Mouse (Mus musculus): ENCODE measurements around the gene Ctsk. TPM values are rescaled to one million over a fixed set of nuclear protein-coding genes. Genes with fewer than 3 reads are reported as not detected.

The Ctsk gene
- polyA plus RNA-seq, 1 experiment from 2014 or later, result 9.9 TPM

DNA sequence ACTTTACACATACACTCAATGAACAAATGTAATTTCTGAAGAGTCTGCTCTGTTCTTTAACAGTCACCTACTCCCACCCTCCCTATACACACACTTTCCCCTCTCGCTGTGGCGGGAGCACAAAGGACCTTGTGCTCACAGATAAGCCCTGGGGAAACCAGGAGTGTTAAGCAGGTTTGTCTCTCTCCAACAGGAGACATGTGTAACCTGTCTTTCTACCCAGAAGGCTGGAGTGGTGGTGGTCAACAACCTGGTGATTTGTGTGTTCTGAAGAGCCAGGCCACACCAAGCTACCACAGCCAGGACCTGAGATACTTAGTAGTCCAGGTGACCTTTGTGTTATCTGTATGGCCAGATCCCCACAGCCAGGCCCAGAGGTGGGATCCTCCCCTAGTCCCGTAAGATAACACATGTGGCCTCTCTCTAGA lies 17.6 kb downstream of the Ctsk start:
- peak overlapping the region; percentile 78 for H3K27ac ChIP-seq (ENCODE audit: low read depth, low read length)
- 67% methylated on average over 3 of the region's 3 CpGs for WGBS (ENCODE audit: insufficient replicate concordance)
- no peaks in the 10 kb centered on the region for H3K36me3 ChIP-seq (ENCODE audit: control insufficient read depth, insufficient read depth, low read length)
- no peaks in the 10 kb centered on the region for H3K27me3 ChIP-seq (ENCODE audit: control insufficient read depth, insufficient read depth, low read length)
- H3K9ac ChIP-seq (ENCODE audit: low read depth, low read length), result peak overlapping the region; percentile 17; the same call in 1 of the 2 replicates
- no peak overlapping the region for H3K4me3 ChIP-seq (ENCODE audit: low read depth, low read length)
- peak; percentile 82 for ATAC-seq (replicated peaks; ENCODE audit: insufficient number of reproducible peaks, low FRiP score, low TSS enrichment)
- H3K4me2 ChIP-seq, result no peak overlapping the region
- H3K4me1 ChIP-seq (ENCODE audit: control insufficient read depth, insufficient read depth, low read length), result no peaks in the 10 kb centered on the region
- no peaks in the 10 kb centered on the region for H3K9me3 ChIP-seq (replicated peaks; ENCODE audit: control insufficient read depth, low read length)

DNA sequence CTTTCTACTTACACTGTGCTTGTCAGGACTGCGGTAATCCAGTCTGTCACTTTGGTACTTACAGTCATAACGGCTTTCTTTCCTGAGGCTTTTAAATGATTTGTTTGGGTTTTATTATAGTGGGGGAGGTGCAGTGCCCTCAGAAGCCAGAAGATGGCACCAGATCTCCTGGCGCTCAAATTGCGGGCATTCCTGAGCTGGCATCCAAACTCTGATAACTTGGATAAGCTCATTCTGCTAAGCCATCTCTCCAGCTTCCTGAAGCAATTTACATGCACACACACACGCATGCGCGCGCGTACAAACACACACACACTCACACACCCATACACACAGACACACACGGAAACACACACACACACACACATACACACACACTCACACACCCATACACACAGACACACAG lies 18.4 kb downstream of the Ctsk start:
- Histone ChIP-seq H3K4me3 (ENCODE audit: low read depth, low read length) (no peak overlapping the region), H3K4me1 (ENCODE audit: control insufficient read depth, insufficient read depth, low read length) (no peaks in the 10 kb centered on the region), H3K9ac (ENCODE audit: low read depth, low read length) (no peak overlapping the region), H3K4me2 (no peak overlapping the region), H3K9me3 (replicated peaks; ENCODE audit: control insufficient read depth, low read length) (no peaks in the 10 kb centered on the region), H3K27ac (ENCODE audit: low read depth, low read length) (peak overlapping the region; percentile 78), H3K27me3 (ENCODE audit: control insufficient read depth, insufficient read depth, low read length) (no peaks in the 10 kb centered on the region), H3K36me3 (ENCODE audit: control insufficient read depth, insufficient read depth, low read length) (no peaks in the 10 kb centered on the region)
- ATAC-seq (replicated peaks; ENCODE audit: insufficient number of reproducible peaks, low FRiP score, low TSS enrichment), result no peak
- 17% methylated on average over 10 of the region's 10 CpGs for WGBS (ENCODE audit: insufficient replicate concordance)

DNA sequence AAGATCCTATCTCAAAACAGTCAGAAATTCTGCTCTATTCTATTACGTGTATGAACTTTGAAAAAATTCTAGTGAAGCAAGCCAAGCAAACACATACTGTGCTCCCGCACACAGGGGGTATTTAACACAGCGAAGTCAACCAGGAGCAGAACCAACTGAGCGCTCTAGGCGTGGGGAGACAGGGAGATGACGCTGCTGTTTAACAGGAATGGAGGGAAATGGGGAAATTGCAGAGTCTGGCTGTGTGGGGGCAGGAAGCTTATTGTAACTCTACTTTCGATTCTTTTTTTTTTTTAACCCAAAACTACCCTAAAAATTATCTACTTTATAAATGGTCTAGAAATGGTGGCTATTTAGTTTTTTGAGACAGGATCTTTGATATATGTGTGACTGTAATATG lies 19.8 kb downstream of the Ctsk start:
- H3K36me3 ChIP-seq (ENCODE audit: control insufficient read depth, insufficient read depth, low read length), result no peaks in the 10 kb centered on the region
- H3K4me2 ChIP-seq, result no peak overlapping the region
- H3K4me1 ChIP-seq (ENCODE audit: control insufficient read depth, insufficient read depth, low read length), result no peaks in the 10 kb centered on the region
- no peaks in the 10 kb centered on the region for H3K27me3 ChIP-seq (ENCODE audit: control insufficient read depth, insufficient read depth, low read length)
- H3K27ac ChIP-seq (ENCODE audit: low read depth, low read length), result peak overlapping the region; percentile 80
- H3K4me3 ChIP-seq (ENCODE audit: low read depth, low read length), result no peak overlapping the region
- no peaks in the 10 kb centered on the region for H3K9me3 ChIP-seq (replicated peaks; ENCODE audit: control insufficient read depth, low read length)
- ATAC-seq (replicated peaks; ENCODE audit: insufficient number of reproducible peaks, low FRiP score, low TSS enrichment), result no peak
- 75% methylated on average over 7 of the region's 7 CpGs for WGBS (ENCODE audit: insufficient replicate concordance)
- H3K9ac ChIP-seq (ENCODE audit: low read depth, low read length), result 0 out of 2 replicates have a peak overlapping the region, but pooled peaks have one; percentile 22

DNA sequence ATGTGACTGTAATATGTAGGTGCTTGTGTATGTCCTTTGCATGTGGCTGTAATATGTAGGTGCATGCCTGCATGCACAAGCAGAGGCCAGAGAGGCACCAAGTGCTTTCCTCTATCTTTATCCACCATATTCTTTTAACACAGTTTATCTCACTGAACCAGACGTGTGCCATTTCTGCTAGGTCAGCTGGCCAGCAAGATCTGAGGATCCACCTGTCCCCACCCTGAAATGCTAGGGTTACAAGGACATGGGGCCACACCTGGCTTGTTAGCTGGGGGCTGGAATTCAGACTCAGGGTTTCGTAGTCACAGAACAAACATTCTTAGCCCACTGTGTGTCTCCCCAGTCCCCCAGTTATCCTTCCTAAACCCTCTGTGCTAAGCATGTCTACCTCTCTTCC lies 20.3 kb downstream of the Ctsk start:
- Histone ChIP-seq H3K4me1 (ENCODE audit: control insufficient read depth, insufficient read depth, low read length) (no peaks in the 10 kb centered on the region), H3K27ac (ENCODE audit: low read depth, low read length) (peak overlapping the region; percentile 80), H3K4me2 (no peak overlapping the region), H3K36me3 (ENCODE audit: control insufficient read depth, insufficient read depth, low read length) (no peaks in the 10 kb centered on the region), H3K9me3 (replicated peaks; ENCODE audit: control insufficient read depth, low read length) (no peaks in the 10 kb centered on the region), H3K9ac (ENCODE audit: low read depth, low read length) (no peak overlapping the region), H3K27me3 (ENCODE audit: control insufficient read depth, insufficient read depth, low read length) (no peaks in the 10 kb centered on the region), H3K4me3 (ENCODE audit: low read depth, low read length) (no peak overlapping the region)
- peak; percentile 71 for ATAC-seq (replicated peaks; ENCODE audit: insufficient number of reproducible peaks, low FRiP score, low TSS enrichment)
- 63% methylated on average over 2 of the region's 2 CpGs for WGBS (ENCODE audit: insufficient replicate concordance)

DNA sequence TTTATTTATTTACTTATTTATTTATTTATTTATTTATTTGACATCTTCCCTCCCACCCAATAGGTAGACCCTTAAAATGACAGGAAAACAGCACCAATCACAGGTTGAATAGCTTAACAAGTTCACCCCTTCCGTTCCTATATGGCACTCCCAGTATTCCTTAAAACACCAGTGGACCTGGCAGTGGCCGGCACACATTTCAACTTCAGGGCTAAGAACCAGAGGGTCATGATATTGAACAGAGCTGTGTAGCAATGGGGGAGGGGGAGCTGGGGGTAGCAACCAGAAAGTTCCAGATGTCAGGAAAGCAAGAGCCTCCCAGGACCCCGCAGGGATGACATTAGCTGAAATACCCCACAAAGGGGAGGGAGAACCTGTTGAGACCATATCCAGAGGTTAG lies 21.0 kb downstream of the Ctsk start:
- Histone ChIP-seq H3K36me3 (ENCODE audit: control insufficient read depth, insufficient read depth, low read length) (no peaks in the 10 kb centered on the region), H3K27me3 (ENCODE audit: control insufficient read depth, insufficient read depth, low read length) (no peaks in the 10 kb centered on the region), H3K9ac (ENCODE audit: low read depth, low read length) (no peak overlapping the region), H3K9me3 (replicated peaks; ENCODE audit: control insufficient read depth, low read length) (no peaks in the 10 kb centered on the region), H3K4me1 (ENCODE audit: control insufficient read depth, insufficient read depth, low read length) (no peaks in the 10 kb centered on the region), H3K27ac (ENCODE audit: low read depth, low read length) (peak overlapping the region; percentile 57; the same call in 1 of the 2 replicates), H3K4me3 (ENCODE audit: low read depth, low read length) (no peak overlapping the region), H3K4me2 (no peak overlapping the region)
- ATAC-seq (replicated peaks; ENCODE audit: insufficient number of reproducible peaks, low FRiP score, low TSS enrichment), result no peak
- WGBS (ENCODE audit: insufficient replicate concordance), result 80% methylated on average over 3 of the region's 3 CpGs

DNA sequence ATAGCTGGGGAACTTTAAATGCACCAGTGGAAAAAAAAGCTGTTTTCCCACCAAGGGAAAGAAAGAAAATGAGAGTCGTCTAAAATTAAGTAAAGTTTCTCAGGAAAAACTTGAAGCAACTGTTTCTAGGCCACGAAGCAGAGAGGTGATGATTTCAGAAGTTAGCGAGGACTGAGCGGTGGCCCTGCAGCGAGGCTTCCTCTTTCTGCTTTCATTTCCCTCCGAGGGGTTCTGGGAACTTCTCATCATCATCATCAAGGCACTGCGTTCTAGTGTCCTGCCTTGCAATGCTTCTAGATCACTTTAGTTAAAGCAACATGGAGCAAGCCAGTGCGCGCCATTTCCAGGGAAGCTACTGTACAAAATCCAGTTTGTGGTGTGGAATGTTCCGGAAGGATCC lies 22.1 kb downstream of the Ctsk start:
- no peak overlapping the region for H3K9ac ChIP-seq (ENCODE audit: low read depth, low read length)
- no peak for ATAC-seq (replicated peaks; ENCODE audit: insufficient number of reproducible peaks, low FRiP score, low TSS enrichment)
- no peak overlapping the region for H3K27ac ChIP-seq (ENCODE audit: low read depth, low read length)
- H3K4me3 ChIP-seq (ENCODE audit: low read depth, low read length), result no peak overlapping the region
- no peaks in the 10 kb centered on the region for H3K9me3 ChIP-seq (replicated peaks; ENCODE audit: control insufficient read depth, low read length)
- WGBS (ENCODE audit: insufficient replicate concordance), result 81% methylated on average over 10 of the region's 10 CpGs
- H3K4me1 ChIP-seq (ENCODE audit: control insufficient read depth, insufficient read depth, low read length), result no peaks in the 10 kb centered on the region
- no peaks in the 10 kb centered on the region for H3K36me3 ChIP-seq (ENCODE audit: control insufficient read depth, insufficient read depth, low read length)
- no peaks in the 10 kb centered on the region for H3K27me3 ChIP-seq (ENCODE audit: control insufficient read depth, insufficient read depth, low read length)
- H3K4me2 ChIP-seq, result no peak overlapping the region

DNA sequence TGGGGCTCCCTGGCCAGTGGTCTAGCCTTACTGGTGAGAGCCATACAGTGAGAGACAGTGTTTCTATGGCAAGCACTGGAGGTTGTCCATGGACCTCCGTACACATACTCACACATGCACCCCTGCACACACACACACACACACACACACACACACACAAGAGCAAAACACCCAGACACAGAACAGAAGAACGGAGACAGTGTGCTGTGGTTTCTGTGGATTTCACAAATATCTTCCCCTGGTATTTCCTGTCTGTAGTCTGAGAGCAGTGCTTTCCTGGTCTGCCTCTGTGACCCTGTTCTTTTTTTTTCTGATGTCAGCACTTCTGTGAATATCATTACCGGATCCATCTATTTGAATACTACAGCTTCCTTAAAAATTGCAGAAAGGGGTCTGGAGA lies 24.6 kb downstream of the Ctsk start:
- Histone ChIP-seq H3K27ac (ENCODE audit: low read depth, low read length) (no peak overlapping the region), H3K36me3 (ENCODE audit: control insufficient read depth, insufficient read depth, low read length) (no peaks in the 10 kb centered on the region), H3K4me3 (ENCODE audit: low read depth, low read length) (no peak overlapping the region), H3K9me3 (replicated peaks; ENCODE audit: control insufficient read depth, low read length) (no peaks in the 10 kb centered on the region), H3K4me2 (no peak overlapping the region), H3K27me3 (ENCODE audit: control insufficient read depth, insufficient read depth, low read length) (no peaks in the 10 kb centered on the region), H3K4me1 (ENCODE audit: control insufficient read depth, insufficient read depth, low read length) (no peaks in the 10 kb centered on the region), H3K9ac (ENCODE audit: low read depth, low read length) (no peak overlapping the region)
- no peak for ATAC-seq (replicated peaks; ENCODE audit: insufficient number of reproducible peaks, low FRiP score, low TSS enrichment)
- WGBS (ENCODE audit: insufficient replicate concordance), result 63% methylated on average over 3 of the region's 3 CpGs

DNA sequence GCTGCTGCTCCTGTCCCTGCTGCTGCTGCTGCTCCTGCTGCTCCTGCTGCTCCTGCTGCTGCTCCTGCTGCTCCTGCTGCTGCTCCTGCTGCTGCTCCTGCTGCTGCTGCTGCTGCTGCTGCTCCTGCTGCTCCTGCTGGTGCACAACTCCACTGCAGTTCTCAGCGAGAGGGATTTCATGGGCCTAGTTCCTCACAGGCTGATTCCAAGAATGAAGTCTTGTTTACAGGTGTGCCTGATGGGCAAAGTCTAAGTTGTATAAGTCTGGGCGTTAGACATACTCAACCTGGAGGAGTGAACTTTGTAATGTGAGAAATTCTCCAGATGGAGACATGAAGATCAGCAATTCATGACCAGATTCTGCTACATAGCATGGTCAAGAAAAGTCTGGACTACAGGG lies 25.6 kb downstream of the Ctsk start:
- 63% methylated on average over 2 of the region's 2 CpGs for WGBS (ENCODE audit: insufficient replicate concordance)
- Histone ChIP-seq H3K4me1 (ENCODE audit: control insufficient read depth, insufficient read depth, low read length) (no peaks in the 10 kb centered on the region), H3K27ac (ENCODE audit: low read depth, low read length) (no peak overlapping the region), H3K4me3 (ENCODE audit: low read depth, low read length) (no peak overlapping the region), H3K36me3 (ENCODE audit: control insufficient read depth, insufficient read depth, low read length) (no peaks in the 10 kb centered on the region), H3K9me3 (replicated peaks; ENCODE audit: control insufficient read depth, low read length) (no peaks in the 10 kb centered on the region), H3K9ac (ENCODE audit: low read depth, low read length) (no peak overlapping the region), H3K27me3 (ENCODE audit: control insufficient read depth, insufficient read depth, low read length) (no peaks in the 10 kb centered on the region), H3K4me2 (no peak overlapping the region)
- ATAC-seq (replicated peaks; ENCODE audit: insufficient number of reproducible peaks, low FRiP score, low TSS enrichment), result no peak

DNA sequence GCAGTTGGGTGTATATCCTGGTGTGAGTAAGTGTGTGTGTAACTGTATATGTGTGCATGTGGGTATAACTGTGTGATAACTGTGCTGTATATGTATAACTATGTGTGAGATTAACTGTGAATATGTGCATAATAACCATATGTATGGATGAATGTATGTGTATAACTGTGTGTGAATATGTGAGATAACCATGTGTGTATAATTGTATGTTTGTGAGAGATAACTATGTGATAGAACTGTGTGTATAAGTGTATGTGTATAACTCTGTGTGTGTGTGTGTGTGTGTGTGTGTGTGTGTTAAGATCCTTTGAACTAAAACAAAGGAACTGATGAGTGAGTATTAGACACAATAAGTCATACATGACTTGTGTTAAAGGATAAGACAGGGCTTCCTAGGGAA lies 27.1 kb downstream of the Ctsk start:
- no peaks in the 10 kb centered on the region for H3K27me3 ChIP-seq (ENCODE audit: control insufficient read depth, insufficient read depth, low read length)
- H3K9ac ChIP-seq (ENCODE audit: low read depth, low read length), result no peak overlapping the region
- no peak overlapping the region for H3K27ac ChIP-seq (ENCODE audit: low read depth, low read length)
- H3K4me2 ChIP-seq, result no peak overlapping the region
- no peaks in the 10 kb centered on the region for H3K36me3 ChIP-seq (ENCODE audit: control insufficient read depth, insufficient read depth, low read length)
- no peaks in the 10 kb centered on the region for H3K9me3 ChIP-seq (replicated peaks; ENCODE audit: control insufficient read depth, low read length)
- H3K4me1 ChIP-seq (ENCODE audit: control insufficient read depth, insufficient read depth, low read length), result no peaks in the 10 kb centered on the region
- H3K4me3 ChIP-seq (ENCODE audit: low read depth, low read length), result no peak overlapping the region
- no peak for ATAC-seq (replicated peaks; ENCODE audit: insufficient number of reproducible peaks, low FRiP score, low TSS enrichment)
